Mouse (Mus musculus): Measurements from ENCODE around the gene Frmd4b.

DNA sequence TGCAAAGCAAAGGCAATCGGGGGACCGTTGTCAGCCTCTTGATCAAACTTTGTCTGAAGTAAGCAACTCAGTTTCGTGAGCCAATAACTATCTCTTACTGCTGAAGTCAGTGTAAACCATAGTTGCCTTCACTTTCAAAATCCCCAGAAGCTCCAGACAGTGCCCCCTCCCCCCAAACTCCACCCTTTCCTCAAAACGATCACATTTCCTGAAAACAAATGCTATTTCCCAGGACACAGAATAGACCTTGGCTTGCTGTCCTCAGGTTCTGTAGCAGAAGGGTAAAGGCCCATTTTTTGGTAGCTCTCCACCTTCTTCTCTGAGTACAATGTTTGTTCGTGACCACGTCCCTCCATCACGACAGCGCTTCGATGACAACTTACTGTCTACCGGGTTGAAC, 107.9 kb downstream of the Frmd4b start:
- TF ChIP-seq CTCF (IDR thresholded peaks at IDR 0.05; ENCODE audit: low read depth, low read length), result no peak
- TF ChIP-seq GATA2 (IDR thresholded peaks at IDR 0.05; ENCODE audit: borderline replicate concordance, low read depth, low read length), result no peak
- TF ChIP-seq GATA1 (IDR thresholded peaks at IDR 0.05; ENCODE audit: borderline replicate concordance, low read length), result no peak
- TF ChIP-seq TAL1 (conservative IDR thresholded peaks at IDR 0.05; ENCODE audit: low read depth, low read length), result no peak
- no peak for TF ChIP-seq POLR2AphosphoS5 (IDR thresholded peaks at IDR 0.05; ENCODE audit: insufficient replicate concordance, low read depth, low read length)
